Mouse (Mus musculus) liver, postnatal 0 days (tissue): ENCODE results near the gene Rac2.

Experiments
- CTCF ChIP-seq: sonication (generic); IDR thresholded peaks from 2 replicates; pipeline ENCODE4 v1.5.1; 2016; ENCODE audit warnings: antibody characterized with exemption, low read depth
- EP300 ChIP-seq: IDR thresholded peaks from 2 replicates; pipeline ENCODE4 v1.6.1; 2016; ENCODE audit warnings: antibody characterized with exemption, low read depth, mild to moderate bottlenecking

GRCm38 (mm10) chr15:78599124-78599523 lies 26.5 kb upstream of the Rac2 start:
- TF ChIP-seq CTCF (no peak), EP300 (0 out of 2 replicates have a peak, but pooled peaks have one; percentile 15)
